Mouse (Mus musculus): ENCODE measurements around the gene Narfl. TPM values are rescaled to one million over a fixed set of nuclear protein-coding genes. Genes with fewer than 3 reads are reported as not detected.
A peak's percentile ranks its signal among the peaks of the same experiment; 100 is the strongest.

Narfl gene
- polyA plus RNA-seq, 1 experiment from 2014 or later = 26.6 TPM

GRCm38 (mm10) chr17:25808028-25808427 lies 34.5 kb downstream of the Narfl start:
- Histone ChIP-seq H3K4me3 (replicated peaks) (peak overlapping the region; percentile 96), H3K9me3 (replicated peaks) (no peaks in the 10 kb centered on the region), H3K27me3 (replicated peaks) (no peaks in the 10 kb centered on the region), H3K4me1 (peaks cover 49% of the 10 kb centered on the region), H3K36me3 (no peaks in the 10 kb centered on the region), H3K27ac (replicated peaks) (peak overlapping the region; percentile 98), H3K9ac (replicated peaks) (peak overlapping the region; percentile 97), H3K4me2 (peak overlapping the region; percentile 94)
- no peak for ATAC-seq (ENCODE audit: low FRiP score)
- WGBS = 26% methylated on average over 5 of the region's 5 CpGs

- Histone ChIP-seq H3K9me3 (replicated peaks) (no peaks in the 10 kb centered on the region), H3K27ac (replicated peaks) (peak within 1 kb of the TSS; percentile 98), H3K36me3 (no peaks in the 10 kb centered on the region), H3K4me3 (replicated peaks) (peak within 1 kb of the TSS; percentile 96), H3K27me3 (replicated peaks) (no peaks in the 10 kb centered on the region), H3K9ac (replicated peaks) (peak within 1 kb of the TSS; percentile 97), H3K4me1 (peaks cover 50% of the 10 kb centered on the region), H3K4me2 (peak within 1 kb of the TSS; percentile 94)
- under 1% methylated on average over 64 of the region's 100 CpGs for WGBS
- ATAC-seq (ENCODE audit: low FRiP score) = peak; percentile 91
These were observed 35.4 kb downstream of the Narfl start, which contains the start of gene Fbxl16 for GRCm38 (mm10) chr17:25808789-25809605. TSS of gene Fbxl16 (plus strand) at chr17:25809085.

DNA sequence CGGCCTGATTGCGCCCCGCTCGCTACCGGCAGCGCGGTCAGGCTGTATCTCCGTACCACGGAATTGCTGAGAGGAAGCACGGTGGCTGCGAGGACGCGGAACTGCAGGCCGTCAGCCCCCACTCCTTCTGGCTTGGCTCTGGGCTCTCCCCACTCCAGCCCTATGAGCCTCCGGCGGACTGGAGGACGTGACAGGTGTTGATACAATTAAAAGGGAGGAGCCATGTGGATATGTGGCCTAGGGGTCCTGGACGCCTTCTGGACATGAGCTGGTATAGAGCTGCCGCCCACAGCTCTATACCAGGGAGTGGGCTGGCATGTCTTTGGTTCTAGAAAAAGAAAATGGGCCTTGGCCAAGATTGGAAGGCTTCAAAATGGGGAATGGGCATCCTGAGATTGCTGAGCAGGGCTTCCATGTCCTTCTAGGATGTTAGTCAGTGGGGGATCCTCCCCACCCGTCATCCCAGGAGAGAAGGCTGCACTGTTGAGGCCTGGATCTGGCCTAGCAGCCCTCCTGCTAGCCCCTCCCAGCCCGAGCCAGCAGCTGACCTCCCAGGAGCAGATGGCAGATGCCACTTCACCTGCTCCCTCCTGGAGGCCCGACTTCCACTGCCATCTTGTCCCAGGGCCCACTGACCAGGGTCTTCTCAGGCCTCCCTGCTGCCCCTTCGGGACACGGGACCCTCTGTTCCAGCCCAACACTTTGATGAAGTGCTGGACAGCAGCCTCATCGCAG lies 36.2 kb downstream of the Narfl start:
- Histone ChIP-seq H3K4me2 (peak overlapping the region; percentile 94), H3K27ac (replicated peaks) (peak overlapping the region; percentile 98), H3K9ac (replicated peaks) (peak overlapping the region; percentile 97), H3K4me3 (replicated peaks) (peak overlapping the region; percentile 96), H3K36me3 (no peaks in the 10 kb centered on the region), H3K9me3 (replicated peaks) (no peaks in the 10 kb centered on the region), H3K27me3 (replicated peaks) (no peaks in the 10 kb centered on the region), H3K4me1 (peaks cover 56% of the 10 kb centered on the region)
- peak; percentile 40 for ATAC-seq (ENCODE audit: low FRiP score)
- 4% methylated on average over 25 of the region's 25 CpGs for WGBS

GRCm38 (mm10) chr17:25810890-25811289 lies 37.3 kb downstream of the Narfl start:
- H3K4me3 ChIP-seq (replicated peaks) = peak overlapping the region; percentile 96
- H3K27ac ChIP-seq (replicated peaks) = no peak overlapping the region
- peak overlapping the region; percentile 94 for H3K4me2 ChIP-seq
- no peaks in the 10 kb centered on the region for H3K36me3 ChIP-seq
- no peak for ATAC-seq (ENCODE audit: low FRiP score)
- H3K27me3 ChIP-seq (replicated peaks) = no peaks in the 10 kb centered on the region
- peaks cover 56% of the 10 kb centered on the region for H3K4me1 ChIP-seq
- WGBS = 78% methylated on average over 4 of the region's 4 CpGs
- H3K9me3 ChIP-seq (replicated peaks) = no peaks in the 10 kb centered on the region
- H3K9ac ChIP-seq (replicated peaks) = no peak overlapping the region

GRCm38 (mm10) chr17:25813471-25813870 lies 39.9 kb downstream of the Narfl start:
- Histone ChIP-seq H3K36me3 (peaks cover 21% of the 10 kb centered on the region), H3K4me3 (replicated peaks) (peak overlapping the region; percentile 14), H3K27ac (replicated peaks) (no peak overlapping the region; the same call in 1 of the 2 replicates), H3K4me2 (peak overlapping the region; percentile 47), H3K9me3 (replicated peaks) (no peaks in the 10 kb centered on the region), H3K4me1 (peaks cover 48% of the 10 kb centered on the region), H3K9ac (replicated peaks) (peak overlapping the region; percentile 29; the same call in 1 of the 2 replicates), H3K27me3 (replicated peaks) (peaks cover 19% of the 10 kb centered on the region)
- ATAC-seq (ENCODE audit: low FRiP score) = no peak
- WGBS = 2% methylated on average over 20 of the region's 20 CpGs

GRCm38 (mm10) chr17:25817662-25818061 lies 44.1 kb downstream of the Narfl start:
- H3K9me3 ChIP-seq (replicated peaks) = no peaks in the 10 kb centered on the region
- ATAC-seq (ENCODE audit: low FRiP score) = no peak
- H3K4me1 ChIP-seq = peaks cover 20% of the 10 kb centered on the region
- 88% methylated on average over 11 of the region's 11 CpGs for WGBS
- H3K36me3 ChIP-seq = peaks cover 37% of the 10 kb centered on the region
- H3K27me3 ChIP-seq (replicated peaks) = peaks cover 38% of the 10 kb centered on the region
- H3K4me3 ChIP-seq (replicated peaks) = no peak overlapping the region
- H3K9ac ChIP-seq (replicated peaks) = no peak overlapping the region
- no peak overlapping the region for H3K27ac ChIP-seq (replicated peaks)
- no peak overlapping the region for H3K4me2 ChIP-seq

GRCm38 (mm10) chr17:25818851-25819780 lies 45.5 kb downstream of the Narfl start:
- WGBS = 12% methylated on average over 46 of the region's 46 CpGs

DNA sequence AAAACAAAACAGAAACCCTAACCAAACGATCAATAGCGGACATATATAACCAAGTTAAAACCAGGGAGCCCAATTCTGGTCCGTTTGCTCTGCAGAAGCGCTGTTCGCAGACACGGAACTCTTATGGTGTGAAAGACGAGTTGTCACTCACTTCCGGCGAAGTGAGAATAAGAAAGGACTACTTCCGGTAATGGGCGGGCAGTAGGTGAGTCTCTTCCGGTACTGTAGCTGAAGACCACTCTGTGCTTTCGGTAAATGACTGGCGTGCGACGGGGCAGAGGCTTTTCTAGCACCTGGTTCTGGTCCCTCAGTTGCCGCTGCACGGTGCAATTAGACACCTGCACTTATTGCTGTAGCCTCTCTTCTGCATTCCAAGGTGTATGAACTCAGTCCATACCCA lies 49.9 kb downstream of the Narfl start, which contains the start of gene Wdr24:
TSS of gene Wdr24 (plus strand) at position 176 of the 400 bp plus-strand sequence.
- H3K4me3 ChIP-seq (replicated peaks) = peak within 1 kb of the TSS; percentile 65
- no peaks in the 10 kb centered on the region for H3K9me3 ChIP-seq (replicated peaks)
- under 1% methylated on average over 18 of the region's 18 CpGs for WGBS
- H3K36me3 ChIP-seq = peaks cover 38% of the 10 kb centered on the region
- H3K27ac ChIP-seq (replicated peaks) = peak within 1 kb of the TSS; percentile 83
- H3K4me1 ChIP-seq = peaks cover 53% of the 10 kb centered on the region
- peak within 1 kb of the TSS; percentile 98 for H3K4me2 ChIP-seq
- peak within 1 kb of the TSS; percentile 81 for H3K9ac ChIP-seq (replicated peaks)
- ATAC-seq (ENCODE audit: low FRiP score) = peak; percentile 71
- H3K27me3 ChIP-seq (replicated peaks) = peaks cover 19% of the 10 kb centered on the region

More at GRCm38 (mm10) chr17:25818851-25819780, 45.5 kb downstream of the Narfl start:
- no peak overlapping the region for H3K4me3 ChIP-seq (replicated peaks)
- no peak overlapping the region for H3K4me2 ChIP-seq
- H3K4me1 ChIP-seq = peaks cover 14% of the 10 kb centered on the region
- no peak overlapping the region for H3K9ac ChIP-seq (replicated peaks)
- H3K36me3 ChIP-seq = peaks cover 37% of the 10 kb centered on the region
- H3K9me3 ChIP-seq (replicated peaks) = no peaks in the 10 kb centered on the region
- no peak overlapping the region for H3K27ac ChIP-seq (replicated peaks)
- ATAC-seq (ENCODE audit: low FRiP score) = no peak
- H3K27me3 ChIP-seq (replicated peaks) = peaks cover 38% of the 10 kb centered on the region

- peaks cover 32% of the 10 kb centered on the region for H3K36me3 ChIP-seq
- peaks cover 58% of the 10 kb centered on the region for H3K4me1 ChIP-seq
- 0 out of 2 replicates have a peak overlapping the region, but pooled peaks have one; percentile 83 for H3K27ac ChIP-seq (replicated peaks)
- WGBS = 75% methylated on average over 17 of the region's 17 CpGs
- H3K4me2 ChIP-seq = peak overlapping the region; percentile 98
- H3K9ac ChIP-seq (replicated peaks) = peak overlapping the region; percentile 81
- H3K27me3 ChIP-seq (replicated peaks) = peaks cover 8% of the 10 kb centered on the region
- no peak for ATAC-seq (ENCODE audit: low FRiP score)
- no peaks in the 10 kb centered on the region for H3K9me3 ChIP-seq (replicated peaks)
- H3K4me3 ChIP-seq (replicated peaks) = peak overlapping the region; percentile 65
These were observed 51.0 kb downstream of the Narfl start for GRCm38 (mm10) chr17:25824362-25825142.

DNA sequence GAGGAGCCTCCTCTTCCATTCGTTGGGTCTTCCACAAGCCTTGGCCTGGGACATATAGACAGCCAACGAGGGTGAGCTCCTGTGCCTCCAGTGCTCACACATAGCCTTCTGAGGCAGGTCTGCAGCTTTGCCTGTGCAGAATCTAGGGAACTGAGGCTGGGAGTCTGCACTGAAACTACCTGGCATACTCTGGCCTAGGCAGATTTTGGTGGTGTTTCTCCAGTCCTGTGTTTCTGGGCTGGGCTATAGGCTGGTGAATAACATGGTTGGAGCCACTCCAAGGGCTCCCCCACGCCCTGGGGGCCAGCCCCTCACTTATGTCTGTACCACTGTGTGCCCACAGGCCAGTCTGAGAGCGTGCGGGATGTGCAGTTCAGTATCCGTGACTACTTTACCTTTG lies 51.7 kb downstream of the Narfl start:
- peaks cover 30% of the 10 kb centered on the region for H3K36me3 ChIP-seq
- no peaks in the 10 kb centered on the region for H3K9me3 ChIP-seq (replicated peaks)
- H3K4me2 ChIP-seq = peak overlapping the region; percentile 98
- peaks cover under 1% of the 10 kb centered on the region for H3K27me3 ChIP-seq (replicated peaks)
- H3K9ac ChIP-seq (replicated peaks) = no peak overlapping the region
- no peak overlapping the region for H3K27ac ChIP-seq (replicated peaks)
- H3K4me1 ChIP-seq = peaks cover 66% of the 10 kb centered on the region
- no peak for ATAC-seq (ENCODE audit: low FRiP score)
- H3K4me3 ChIP-seq (replicated peaks) = 0 out of 2 replicates have a peak overlapping the region, but pooled peaks have one; percentile 3
- 94% methylated on average over 6 of the region's 6 CpGs for WGBS

Measured in neural tube, embryonic 15.5 days (tissue).